Mouse (Mus musculus) CD8-positive naive resting alpha-beta T cell, adult 2 months (primary cell): ENCODE data around the gene Tas1r1.

Experiments
- DNase-seq, 2 experiments: peaks; one replicate each; pipeline ENCODE4 v3.0.0; 2022; ENCODE audit warnings: low read depth in 2 of 2, low spot score in 2 of 2

The Tas1r1 gene

DNA sequence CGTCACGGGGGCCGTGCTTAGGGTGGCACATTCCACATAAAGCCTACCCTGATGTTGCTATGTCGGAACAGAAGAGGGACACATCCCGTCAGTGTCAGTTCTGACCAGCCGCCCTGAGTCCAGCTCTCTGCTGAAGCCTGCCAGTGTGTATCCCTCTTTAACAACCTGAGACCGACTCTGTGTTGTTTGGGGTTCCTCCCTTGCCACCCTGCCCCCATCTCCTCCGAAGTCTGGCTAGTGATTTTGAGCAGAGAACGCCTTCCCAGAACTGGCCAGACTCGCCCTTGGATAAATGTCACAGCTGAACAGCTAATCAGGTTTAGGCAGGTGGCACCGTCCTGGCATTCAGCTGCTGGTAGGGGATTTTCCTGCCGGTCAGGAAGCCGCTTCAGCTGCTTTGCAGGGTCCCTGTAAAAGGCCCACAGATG, 27.6 kb downstream of the Tas1r1 start:
- no peak for DNase-seq

DNA sequence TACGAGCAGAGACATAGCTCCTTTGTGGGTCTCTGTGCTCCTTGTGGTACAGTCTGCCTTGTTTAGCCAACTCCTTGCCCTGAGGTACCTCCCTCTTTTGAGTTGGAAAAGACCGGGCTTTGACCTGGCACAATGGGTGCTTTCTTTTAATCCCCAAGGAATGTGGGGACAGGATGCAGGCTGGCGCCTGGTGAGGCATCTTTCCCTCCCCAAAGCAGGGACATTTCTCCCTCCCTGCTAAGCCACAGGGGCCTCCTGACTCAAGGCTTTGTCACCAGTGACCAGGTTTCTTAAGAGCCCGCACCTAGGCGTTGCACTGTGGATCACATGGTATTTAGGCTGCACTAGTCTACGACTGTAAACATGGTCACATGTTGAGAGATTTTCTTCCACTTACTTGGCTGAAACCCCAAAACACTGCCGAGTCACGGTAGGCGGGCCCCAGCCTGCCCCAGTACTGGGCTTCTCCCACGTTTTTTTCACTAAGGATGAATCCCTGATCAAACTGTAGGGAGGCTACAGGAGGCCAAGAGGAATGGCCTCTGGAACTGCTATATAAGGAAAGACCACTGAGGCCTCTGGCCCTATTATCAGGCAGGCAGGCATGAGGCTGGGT, 28.2 kb downstream of the Tas1r1 start:
- DNase-seq = no peak

DNA sequence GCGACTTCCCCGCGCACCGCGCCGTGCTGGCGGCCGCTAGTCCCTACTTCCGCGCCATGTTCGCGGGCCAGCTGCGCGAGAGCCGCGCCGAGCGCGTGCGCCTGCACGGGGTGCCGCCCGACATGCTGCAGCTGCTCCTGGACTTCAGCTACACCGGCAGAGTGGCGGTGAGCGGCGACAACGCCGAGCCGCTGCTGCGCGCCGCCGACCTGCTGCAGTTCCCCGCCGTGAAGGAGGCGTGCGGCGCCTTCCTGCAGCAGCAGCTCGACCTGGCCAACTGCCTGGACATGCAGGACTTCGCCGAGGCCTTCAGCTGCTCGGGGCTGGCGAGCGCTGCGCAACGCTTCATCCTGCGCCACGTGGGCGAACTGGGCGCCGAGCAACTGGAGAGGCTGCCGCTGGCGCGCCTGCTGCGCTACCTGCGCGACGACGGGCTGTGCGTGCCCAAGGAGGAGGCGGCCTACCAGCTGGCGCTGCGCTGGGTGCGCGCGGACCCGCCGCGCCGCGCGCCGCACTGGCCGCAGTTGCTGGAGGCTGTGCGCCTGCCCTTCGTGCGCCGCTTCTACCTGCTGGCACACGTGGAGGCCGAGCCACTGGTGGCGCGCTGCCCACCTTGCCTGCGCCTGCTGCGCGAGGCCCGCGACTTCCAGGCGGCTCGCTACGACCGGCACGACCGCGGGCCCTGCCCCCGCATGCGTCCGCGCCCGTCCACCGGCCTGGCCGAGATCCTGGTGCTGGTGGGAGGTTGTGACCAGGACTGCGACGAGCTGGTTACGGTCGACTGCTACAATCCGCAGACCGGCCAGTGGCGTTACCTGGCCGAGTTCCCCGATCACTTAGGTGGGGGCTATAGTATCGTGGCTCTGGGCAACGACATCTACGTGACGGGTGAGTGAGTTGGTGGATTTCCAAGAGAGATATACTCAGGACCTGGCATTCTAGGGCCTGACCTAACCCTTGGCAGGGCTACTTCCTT, 29.0 kb downstream of the Tas1r1 start:
- peak; percentile 44 to 49 for DNase-seq

GRCm38 (mm10) chr4:152008622-152009075, 29.7 kb downstream of the Tas1r1 start, which contains the start of gene Klhl21:
Gene Klhl21 (plus strand): TSS chr4:152008803.
- DNase-seq = peak; percentile 86 to 92

DNA sequence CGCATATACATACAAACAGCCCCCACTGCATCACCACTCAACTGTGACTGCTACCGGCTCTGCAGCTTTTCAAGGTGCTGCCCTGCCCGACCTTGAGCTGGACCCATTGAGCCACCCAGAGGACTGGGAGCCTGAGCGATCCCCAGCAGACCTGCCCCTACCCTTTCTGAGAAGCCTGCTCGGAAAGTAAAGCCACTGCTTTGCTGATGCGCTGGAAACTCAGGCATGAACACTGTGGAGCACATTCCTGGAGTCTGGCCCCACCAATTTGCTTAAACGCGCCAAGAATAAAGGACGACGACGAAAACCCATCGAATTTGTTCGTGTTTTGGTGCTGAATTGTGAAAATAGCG, 30.2 kb downstream of the Tas1r1 start:
- no peak for DNase-seq

DNA sequence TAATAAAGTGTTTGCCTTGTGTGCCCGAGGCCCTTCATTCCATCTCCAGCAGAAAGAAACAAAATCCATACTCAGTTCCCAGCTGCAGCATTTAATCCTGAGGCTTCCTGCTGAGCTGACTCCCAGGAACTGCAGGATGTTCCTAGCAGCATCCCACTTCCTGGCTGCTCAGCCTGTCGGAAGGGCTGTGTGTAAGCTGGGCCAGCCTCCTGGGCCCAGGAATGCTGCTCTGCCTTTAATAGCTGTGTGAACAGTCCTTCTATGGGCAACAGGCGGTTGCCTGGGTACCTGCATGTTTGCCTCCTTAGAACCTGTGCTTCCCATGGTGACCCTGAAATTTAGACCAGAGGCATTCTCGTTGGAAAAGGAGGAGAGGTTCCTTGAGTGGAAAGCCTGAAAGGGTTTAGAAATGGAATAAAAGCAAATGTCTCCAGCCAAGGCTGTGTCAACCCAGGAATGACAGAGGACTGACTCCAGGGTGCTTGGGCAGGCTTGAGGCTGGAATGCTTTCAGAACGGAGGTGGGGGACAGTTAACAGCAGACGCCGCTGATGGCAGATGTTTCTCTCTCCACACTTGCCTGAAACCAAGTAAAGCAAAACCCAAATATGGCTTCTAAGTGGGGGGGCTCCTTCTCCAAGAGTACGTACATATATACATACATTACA, 30.8 kb downstream of the Tas1r1 start:
- DNase-seq = no peak

DNA sequence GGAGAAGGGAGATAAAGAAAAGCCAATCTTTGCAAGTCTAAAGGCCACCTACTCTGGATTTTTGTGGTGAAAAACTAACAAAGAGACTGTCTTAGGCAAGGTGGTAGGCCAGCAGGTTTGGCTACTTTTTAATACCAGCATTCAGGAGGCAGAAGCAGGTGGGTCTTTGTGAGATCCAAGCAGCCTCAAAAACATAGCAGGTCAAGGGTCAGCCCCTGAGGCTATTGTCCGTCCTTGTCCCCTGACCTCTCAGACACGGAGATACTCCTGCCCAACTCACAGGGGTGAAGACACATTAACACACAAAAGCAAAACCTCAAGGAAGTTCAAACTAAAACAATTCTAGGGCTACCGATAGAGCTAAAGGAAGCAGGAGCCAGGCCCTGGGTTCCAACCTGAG, 31.6 kb downstream of the Tas1r1 start:
- no peak for DNase-seq

GRCm38 (mm10) chr4:152006137-152006536, 32.2 kb downstream of the Tas1r1 start:
- no peak for DNase-seq

DNA sequence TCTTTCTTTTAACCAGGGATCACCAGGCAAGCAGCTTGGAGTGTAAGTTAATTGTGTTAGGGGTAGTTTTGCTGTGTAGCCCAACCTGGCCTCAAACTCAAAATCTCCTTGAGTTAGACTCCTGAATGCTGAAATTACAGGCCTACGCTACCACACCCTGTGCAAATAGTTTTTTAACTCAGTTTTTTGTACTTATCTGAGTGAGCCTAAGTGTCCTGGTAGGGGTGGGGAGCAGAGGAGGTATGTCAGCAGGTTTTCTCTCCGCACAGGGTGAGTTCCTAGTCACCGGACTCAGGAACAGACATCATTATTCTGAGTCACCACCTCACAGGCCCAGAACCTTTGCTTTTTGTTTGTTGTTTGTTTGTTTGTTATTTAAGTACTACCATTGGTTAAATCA, 36.3 kb downstream of the Tas1r1 start:
- DNase-seq = no peak

DNA sequence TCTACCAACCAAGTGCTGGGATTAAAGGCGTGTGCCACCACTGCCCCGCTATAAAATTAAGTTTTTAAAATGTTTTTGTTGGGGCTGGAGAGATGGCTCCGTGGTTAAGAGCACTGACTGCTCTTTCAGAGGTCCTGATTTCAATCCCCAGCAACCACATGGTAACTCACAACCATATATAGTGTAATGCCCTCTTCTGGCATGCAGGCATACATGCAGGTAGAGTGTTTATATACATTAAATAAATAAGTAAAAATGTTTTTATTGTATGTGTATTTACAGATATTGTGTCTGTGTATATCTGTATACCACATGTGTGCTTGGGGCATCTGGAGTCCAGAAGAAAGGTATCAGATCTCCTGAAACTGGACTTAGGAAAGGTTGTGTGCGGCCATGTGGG, 37.0 kb downstream of the Tas1r1 start:
- DNase-seq = no peak

DNA sequence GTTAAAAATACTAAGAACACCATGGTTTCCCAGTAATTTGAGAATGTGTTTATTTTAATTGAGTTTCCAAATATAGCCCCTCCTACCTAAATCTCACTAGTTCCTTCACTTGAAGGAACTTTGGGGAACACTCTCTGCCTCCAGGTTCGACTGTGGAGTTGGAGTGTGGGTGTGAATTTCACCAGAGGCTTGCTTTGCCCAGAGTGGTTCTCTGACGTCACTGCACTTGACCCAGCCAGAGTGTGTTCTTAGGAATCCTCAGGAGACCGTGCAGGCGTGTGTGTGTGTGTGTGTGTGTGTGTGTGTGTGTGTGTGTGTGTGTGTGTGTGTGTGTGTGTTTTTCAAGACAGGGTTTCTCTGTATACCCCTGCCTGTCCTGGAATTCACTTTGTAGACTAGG, 37.5 kb downstream of the Tas1r1 start:
- DNase-seq = no peak

- DNase-seq = no peak
Observed at GRCm38 (mm10) chr4:151999481-151999880, 38.9 kb downstream of the Tas1r1 start.

DNA sequence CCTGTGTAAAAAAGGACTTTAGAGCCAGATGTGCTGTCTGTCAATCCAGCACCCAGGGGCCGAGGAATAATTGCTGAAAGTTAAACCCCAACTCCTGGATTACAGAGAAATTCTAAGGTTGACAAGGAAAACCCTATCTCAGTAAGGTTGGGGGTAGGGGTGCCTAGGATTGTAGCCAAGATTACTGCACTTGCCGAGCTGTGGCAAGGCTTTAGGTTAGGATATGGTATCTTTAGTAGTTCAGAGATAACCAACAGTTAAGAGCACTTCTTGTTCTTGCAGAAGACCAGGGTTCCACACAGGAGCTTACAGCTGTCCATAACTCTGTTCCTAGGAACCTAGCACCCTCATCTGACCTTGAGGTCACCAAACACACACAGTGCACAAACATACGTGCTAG, 40.7 kb downstream of the Tas1r1 start:
- no peak for DNase-seq

- no peak for DNase-seq
Observed at GRCm38 (mm10) chr4:151996951-151997222, 41.5 kb downstream of the Tas1r1 start.

- peak; percentile 96 to 98 for DNase-seq
Observed at GRCm38 (mm10) chr4:151996173-151996950, 42.0 kb downstream of the Tas1r1 start, which contains the start of gene Phf13. Gene Phf13 (minus strand): TSS chr4:151996258.

- peak in 1 of 2 experiments; percentile 20 for DNase-seq
Observed at GRCm38 (mm10) chr4:151995371-151996172, 42.8 kb downstream of the Tas1r1 start.

- DNase-seq = no peak
Observed at GRCm38 (mm10) chr4:151994228-151995171, 43.9 kb downstream of the Tas1r1 start.

DNA sequence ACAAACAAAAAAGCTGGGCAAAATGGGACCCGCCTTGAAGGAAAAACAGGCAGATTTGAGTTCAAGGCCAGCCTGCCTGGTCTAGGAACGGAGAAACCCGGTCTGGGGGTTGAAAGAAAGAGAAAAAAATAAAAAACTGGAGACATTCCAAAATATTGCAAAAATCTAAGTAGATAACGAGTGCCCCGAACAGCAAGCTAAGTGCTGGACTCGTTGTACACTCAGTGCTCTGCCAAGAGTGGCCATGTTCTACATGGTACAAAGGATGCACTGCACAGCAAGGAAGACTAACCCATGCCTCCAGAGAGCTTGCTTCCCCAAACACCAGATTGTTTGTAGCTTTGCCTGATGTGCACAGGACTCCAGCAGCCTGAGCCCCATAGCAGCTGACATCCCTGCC, 45.3 kb downstream of the Tas1r1 start:
- DNase-seq = no peak

GRCm38 (mm10) chr4:151992091-151992490, 46.3 kb downstream of the Tas1r1 start:
- DNase-seq = no peak
